Mouse (Mus musculus) stomach, postnatal 0 days (tissue): Measurements from ENCODE around the gene Mgarp.

ENCODE experiments used
- CTCF ChIP-seq: IDR thresholded peaks from 2 replicates; pipeline ENCODE4 v1.5.1; 2016; ENCODE audit warnings: antibody characterized with exemption, low read depth, mild to moderate bottlenecking, moderate library complexity
- EP300 ChIP-seq: optimal IDR thresholded peaks from 2 replicates; pipeline ENCODE3; 2016; ENCODE audit warnings: antibody characterized with exemption

DNA sequence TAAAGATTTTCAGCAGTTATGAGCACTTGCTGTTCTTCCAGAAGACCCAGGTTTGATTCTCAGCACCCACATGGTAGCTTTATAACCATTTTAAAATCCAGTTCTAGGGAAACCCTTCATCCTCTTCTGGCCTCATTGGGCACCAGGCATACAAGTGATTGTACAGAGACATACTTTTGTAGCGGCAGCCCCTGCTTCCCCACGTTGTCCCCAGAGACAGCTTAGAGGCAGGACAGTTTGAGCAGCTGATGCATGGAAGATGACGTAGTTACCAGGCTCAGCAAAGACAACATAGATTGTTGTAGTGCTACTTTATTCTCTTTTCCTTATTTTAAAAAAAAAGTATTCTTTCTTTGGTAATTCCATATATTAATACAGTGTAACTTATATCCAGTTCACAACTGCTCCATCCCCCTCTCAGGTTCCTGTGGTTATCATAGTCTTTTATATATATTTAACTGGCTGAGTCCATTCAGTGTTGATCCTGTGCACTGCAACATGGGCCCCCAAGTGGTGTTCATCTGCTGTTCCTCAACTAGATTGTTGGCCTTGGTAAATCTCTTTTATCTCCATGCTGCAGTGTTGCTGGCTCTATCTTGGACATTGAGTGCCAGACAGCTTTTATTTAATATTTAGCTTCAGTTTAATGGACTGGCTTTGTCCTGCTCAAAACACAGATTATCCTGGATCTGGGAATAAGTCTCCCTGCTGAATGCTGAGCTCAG lies 38.5 kb upstream of the Mgarp start:
- no peak for TF ChIP-seq CTCF
- no peak for TF ChIP-seq EP300
